Mouse (Mus musculus) stomach, embryonic 14.5 days (tissue): ENCODE results near the gene Gabpb2. TPM values are rescaled to one million over a fixed set of nuclear protein-coding genes. Genes with fewer than 3 reads are reported as not detected.

ENCODE experiments used
- ATAC-seq: fragments of 200-750 bp; cut with Nextera tagmentation; 2 replicates; pipeline ENCODE4 v1.8.0; 2017; ENCODE audit warnings: low read depth, moderate TSS enrichment; ENCODE audit not compliant: insufficient number of reproducible peaks, insufficient read depth, low FRiP score
- H3K27ac ChIP-seq: fragments of 300-500 bp; sonication (generic); 2 replicates; pipeline ENCODE4 v1.5.1; 2014; ENCODE audit warnings: mild to moderate bottlenecking, low read length, moderate library complexity, mixed read lengths
- H3K27me3 ChIP-seq: fragments of 300-500 bp; sonication (generic); 2 replicates; pipeline ENCODE4 v1.6.1; 2014; ENCODE audit warnings: low read length, control low read depth, mixed read lengths; ENCODE audit not compliant: control insufficient read depth, insufficient read depth
- H3K36me3 ChIP-seq: fragments of 300-500 bp; sonication (generic); 2 replicates; pipeline ENCODE4 v1.6.1; 2014; ENCODE audit warnings: mild to moderate bottlenecking, control low read depth, low read length, moderate library complexity, mixed read lengths; ENCODE audit not compliant: control insufficient read depth, insufficient read depth
- H3K4me1 ChIP-seq: fragments of 300-500 bp; sonication (generic); 2 replicates; pipeline ENCODE4 v1.6.1; 2014; ENCODE audit warnings: low read length, control low read depth, mixed read lengths; ENCODE audit not compliant: control insufficient read depth, insufficient read depth
- H3K4me2 ChIP-seq: fragments of 300-500 bp; sonication (generic); replicated peaks from 2 replicates; pipeline ENCODE4 v1.6.1; 2014; ENCODE audit warnings: low read depth, low read length, control low read depth
- H3K4me3 ChIP-seq: fragments of 300-500 bp; sonication (generic); 2 replicates; pipeline ENCODE4 v1.5.1; 2014; ENCODE audit warnings: low read depth, low read length, control low read depth
- H3K9ac ChIP-seq: fragments of 300-500 bp; sonication (generic); replicated peaks from 2 replicates; pipeline ENCODE4 v1.6.1; 2014; ENCODE audit warnings: low read depth, mild to moderate bottlenecking, control low read depth, low read length, moderate library complexity, mixed read lengths
- H3K9me3 ChIP-seq: fragments of 300-500 bp; sonication (generic); 2 replicates; pipeline ENCODE4 v1.6.1; 2016; ENCODE audit warnings: low read depth, low read length, control low read depth; ENCODE audit not compliant: control insufficient read depth
- whole genome bisulfite sequencing: fragments of 180-500 bp; shearing (Covaris S2); extraction: QIAGEN DNeasy Blood & Tissue Kit; methylation state at CpG from one replicate; pipeline ENCODE4 v1.1.7; 2014; 5-methylcytosine and 5-hydroxymethylcytosine counted together
- polyA plus RNA-seq: library from polyadenylated mRNA; unstranded; fragments of >200 nt; fragmentation: Nextera tagmentation; extraction: Ambion mirVana; gene quantifications from 2 replicates; pipeline ENCODE4 v1.2.1, GENCODE M21; 2014

Gabpb2 gene
- polyA plus RNA-seq, 1 experiment from 2014 or later: 18.4 TPM

- Histone ChIP-seq H3K27me3 (no peaks in the 10 kb centered on the region), H3K9me3 (no peaks in the 10 kb centered on the region), H3K36me3 (no peaks in the 10 kb centered on the region), H3K9ac (no peak overlapping the region), H3K4me2 (no peak overlapping the region), H3K4me3 (no peak overlapping the region), H3K4me1 (no peaks in the 10 kb centered on the region), H3K27ac (no peak overlapping the region)
- WGBS: 49% methylated on average over 3 of the region's 3 CpGs
- ATAC-seq: no peak
These were observed 69.8 kb downstream of the Gabpb2 start for GRCm38 (mm10) chr3:95147924-95148323.

GRCm38 (mm10) chr3:95142617-95143011 lies 75.1 kb downstream of the Gabpb2 start:
- no peak overlapping the region for H3K4me2 ChIP-seq
- no peaks in the 10 kb centered on the region for H3K27me3 ChIP-seq
- no peaks in the 10 kb centered on the region for H3K4me1 ChIP-seq
- no peak overlapping the region for H3K4me3 ChIP-seq
- H3K36me3 ChIP-seq: peaks cover 5% of the 10 kb centered on the region; the same call in 1 of the 2 replicates
- no peak overlapping the region for H3K9ac ChIP-seq
- H3K27ac ChIP-seq: no peak overlapping the region
- no peaks in the 10 kb centered on the region for H3K9me3 ChIP-seq
- ATAC-seq: peak; percentile 66; the same call in 1 of the 2 replicates
- 7% methylated on average over 5 of the region's 5 CpGs for WGBS

GRCm38 (mm10) chr3:95141952-95142616 lies 75.6 kb downstream of the Gabpb2 start, which contains the start of gene Tnfaip8l2:
Tnfaip8l2 (minus strand) TSS chr3:95142360.
- H3K27me3 ChIP-seq: no peaks in the 10 kb centered on the region
- no peak for ATAC-seq
- H3K27ac ChIP-seq: no peak within 1 kb of the TSS
- no peak within 1 kb of the TSS for H3K4me3 ChIP-seq
- no peak within 1 kb of the TSS for H3K4me2 ChIP-seq
- peaks cover 5% of the 10 kb centered on the region; the same call in 1 of the 2 replicates for H3K36me3 ChIP-seq
- 82% methylated on average over 10 of the region's 10 CpGs for WGBS
- H3K9me3 ChIP-seq: no peaks in the 10 kb centered on the region
- no peak within 1 kb of the TSS for H3K9ac ChIP-seq
- H3K4me1 ChIP-seq: no peaks in the 10 kb centered on the region

GRCm38 (mm10) chr3:95141474-95141873 lies 76.2 kb downstream of the Gabpb2 start:
- Histone ChIP-seq H3K9me3 (no peaks in the 10 kb centered on the region), H3K4me3 (no peak overlapping the region), H3K36me3 (peaks cover 5% of the 10 kb centered on the region; the same call in 1 of the 2 replicates), H3K4me1 (no peaks in the 10 kb centered on the region), H3K9ac (no peak overlapping the region), H3K27ac (no peak overlapping the region), H3K27me3 (no peaks in the 10 kb centered on the region), H3K4me2 (no peak overlapping the region)
- ATAC-seq: no peak
- 91% methylated on average over 9 of the region's 9 CpGs for WGBS

GRCm38 (mm10) chr3:95140795-95141194 lies 76.9 kb downstream of the Gabpb2 start:
- Histone ChIP-seq H3K4me1 (no peaks in the 10 kb centered on the region), H3K27me3 (no peaks in the 10 kb centered on the region), H3K36me3 (peaks cover 5% of the 10 kb centered on the region; the same call in 1 of the 2 replicates), H3K4me2 (no peak overlapping the region), H3K9ac (no peak overlapping the region), H3K9me3 (no peaks in the 10 kb centered on the region), H3K4me3 (no peak overlapping the region), H3K27ac (no peak overlapping the region)
- ATAC-seq: no peak
- WGBS: 93% methylated on average over 6 of the region's 6 CpGs

GRCm38 (mm10) chr3:95140289-95140595 lies 77.5 kb downstream of the Gabpb2 start:
- no peak overlapping the region for H3K9ac ChIP-seq
- no peak overlapping the region for H3K4me2 ChIP-seq
- 68% methylated on average over 18 of the region's 18 CpGs for WGBS
- no peak overlapping the region for H3K4me3 ChIP-seq
- H3K4me1 ChIP-seq: 0 out of 2 replicates have a peak, but pooled peaks cover 3% of the 10 kb centered on the region
- H3K27me3 ChIP-seq: no peaks in the 10 kb centered on the region
- no peak overlapping the region for H3K27ac ChIP-seq
- H3K9me3 ChIP-seq: no peaks in the 10 kb centered on the region
- ATAC-seq: no peak
- peaks cover 5% of the 10 kb centered on the region; the same call in 1 of the 2 replicates for H3K36me3 ChIP-seq

- H3K4me2 ChIP-seq: no peak overlapping the region
- no peak overlapping the region for H3K4me3 ChIP-seq
- no peak overlapping the region for H3K27ac ChIP-seq
- H3K4me1 ChIP-seq: 0 out of 2 replicates have a peak, but pooled peaks cover 8% of the 10 kb centered on the region
- no peak overlapping the region for H3K9ac ChIP-seq
- no peak for ATAC-seq
- 70% methylated on average over 25 of the region's 25 CpGs for WGBS
- no peaks in the 10 kb centered on the region for H3K9me3 ChIP-seq
- peaks cover 5% of the 10 kb centered on the region; the same call in 1 of the 2 replicates for H3K36me3 ChIP-seq
- no peaks in the 10 kb centered on the region for H3K27me3 ChIP-seq
These were observed 78.0 kb downstream of the Gabpb2 start for GRCm38 (mm10) chr3:95139586-95140288.

GRCm38 (mm10) chr3:95136336-95136735 lies 81.4 kb downstream of the Gabpb2 start:
- no peaks in the 10 kb centered on the region for H3K27me3 ChIP-seq
- H3K36me3 ChIP-seq: peaks cover 9% of the 10 kb centered on the region; the same call in 1 of the 2 replicates
- H3K9ac ChIP-seq: no peak overlapping the region
- no peak overlapping the region for H3K27ac ChIP-seq
- 0 out of 2 replicates have a peak, but pooled peaks cover 11% of the 10 kb centered on the region for H3K4me1 ChIP-seq
- H3K9me3 ChIP-seq: no peaks in the 10 kb centered on the region
- H3K4me3 ChIP-seq: no peak overlapping the region
- no peak overlapping the region for H3K4me2 ChIP-seq
- WGBS: 91% methylated on average over 3 of the region's 3 CpGs
- no peak for ATAC-seq
